Mouse (Mus musculus): ENCODE results near the gene Rpl13. TPM values are rescaled to one million over a fixed set of nuclear protein-coding genes. Genes with fewer than 3 reads are reported as not detected.

Gene Rpl13
- polyA plus RNA-seq, 1 experiment from 2014 or later, result 1,702 TPM

GRCm38 (mm10) chr8:123134149-123134713, 32.1 kb downstream of the Rpl13 start:
- no peak for ATAC-seq (ENCODE audit: low FRiP score, low TSS enrichment)

DNA sequence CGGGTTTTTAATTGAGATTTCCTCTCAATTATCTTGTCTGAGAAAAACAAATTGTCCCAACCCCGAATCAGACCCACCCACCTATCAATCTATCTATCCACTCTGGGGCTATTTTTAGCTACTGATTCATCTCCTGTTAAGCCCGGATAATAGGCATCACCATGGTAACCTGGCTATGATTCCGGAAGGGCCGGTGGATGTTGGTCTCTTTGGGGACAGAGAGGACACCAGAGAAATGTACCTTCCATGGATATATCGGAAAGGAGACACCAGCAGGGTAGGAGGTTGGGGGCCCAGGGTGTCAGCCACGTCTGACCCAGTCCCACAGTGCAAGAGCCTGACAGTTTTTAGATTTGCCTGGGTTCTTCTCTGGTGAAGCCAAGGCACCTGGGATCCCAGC, 33.3 kb downstream of the Rpl13 start:
- no peak overlapping the region for H3K4me3 ChIP-seq (ENCODE audit: low read length)
- WGBS, result 36% methylated on average over 7 of the region's 7 CpGs
- no peaks in the 10 kb centered on the region for H3K27me3 ChIP-seq (ENCODE audit: control insufficient read depth, insufficient read depth, low read length)
- peaks cover 4% of the 10 kb centered on the region; the same call in 1 of the 2 replicates for H3K9me3 ChIP-seq (ENCODE audit: control insufficient read depth, low read length)
- H3K9ac ChIP-seq (ENCODE audit: low read depth, low read length), result no peak overlapping the region
- peaks cover 15% of the 10 kb centered on the region for H3K4me1 ChIP-seq (ENCODE audit: control insufficient read depth, insufficient read depth, low read length)
- no peak for ATAC-seq (ENCODE audit: low FRiP score, low TSS enrichment)
- no peak overlapping the region for H3K4me2 ChIP-seq (replicated peaks; ENCODE audit: low read depth, low read length)
- H3K27ac ChIP-seq (ENCODE audit: low read depth, low read length), result 0 out of 2 replicates have a peak overlapping the region, but pooled peaks have one; percentile 24
- no peaks in the 10 kb centered on the region for H3K36me3 ChIP-seq (ENCODE audit: control insufficient read depth, insufficient read depth, low read length)

More at GRCm38 (mm10) chr8:123134149-123134713, 32.1 kb downstream of the Rpl13 start:
- 91% methylated on average over 11 of the region's 11 CpGs for WGBS
- H3K27ac ChIP-seq (ENCODE audit: low read depth, low read length), result no peak overlapping the region
- H3K9ac ChIP-seq (ENCODE audit: low read depth, low read length), result no peak overlapping the region
- H3K9me3 ChIP-seq (ENCODE audit: control insufficient read depth, low read length), result peaks cover 4% of the 10 kb centered on the region; the same call in 1 of the 2 replicates
- H3K4me1 ChIP-seq (ENCODE audit: control insufficient read depth, insufficient read depth, low read length), result peaks cover 15% of the 10 kb centered on the region
- H3K36me3 ChIP-seq (ENCODE audit: control insufficient read depth, insufficient read depth, low read length), result no peaks in the 10 kb centered on the region
- no peaks in the 10 kb centered on the region for H3K27me3 ChIP-seq (ENCODE audit: control insufficient read depth, insufficient read depth, low read length)
- no peak overlapping the region for H3K4me3 ChIP-seq (ENCODE audit: low read length)
- no peak overlapping the region for H3K4me2 ChIP-seq (replicated peaks; ENCODE audit: low read depth, low read length)

DNA sequence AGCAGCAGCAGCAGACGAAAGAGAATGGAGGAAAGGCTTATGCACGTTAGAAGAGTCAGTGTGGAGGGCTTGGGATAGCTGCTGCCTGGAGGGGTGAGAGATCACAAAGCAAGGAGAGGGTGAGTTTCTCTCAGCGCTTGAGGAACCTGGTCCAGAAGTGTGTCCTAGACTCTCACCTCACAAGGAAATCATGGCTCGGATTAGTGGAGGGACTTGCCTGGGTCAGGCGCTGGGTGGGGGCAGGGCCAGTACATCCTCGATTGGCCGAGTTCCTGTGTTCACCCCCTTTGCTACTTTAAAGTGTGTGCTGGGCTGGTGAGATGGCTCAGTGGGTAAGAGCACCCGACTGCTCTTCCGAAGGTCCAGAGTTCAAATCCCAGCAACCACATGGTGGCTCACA, 33.7 kb downstream of the Rpl13 start:
- Histone ChIP-seq H3K9me3 (ENCODE audit: control insufficient read depth, low read length) (peaks cover 4% of the 10 kb centered on the region; the same call in 1 of the 2 replicates), H3K27me3 (ENCODE audit: control insufficient read depth, insufficient read depth, low read length) (no peaks in the 10 kb centered on the region), H3K27ac (ENCODE audit: low read depth, low read length) (0 out of 2 replicates have a peak overlapping the region, but pooled peaks have one; percentile 24), H3K4me1 (ENCODE audit: control insufficient read depth, insufficient read depth, low read length) (peaks cover 15% of the 10 kb centered on the region), H3K4me2 (replicated peaks; ENCODE audit: low read depth, low read length) (no peak overlapping the region), H3K4me3 (ENCODE audit: low read length) (no peak overlapping the region), H3K36me3 (ENCODE audit: control insufficient read depth, insufficient read depth, low read length) (no peaks in the 10 kb centered on the region), H3K9ac (ENCODE audit: low read depth, low read length) (no peak overlapping the region)
- ATAC-seq (ENCODE audit: low FRiP score, low TSS enrichment), result no peak
- 58% methylated on average over 9 of the region's 9 CpGs for WGBS

GRCm38 (mm10) chr8:123136287-123136686, 34.1 kb downstream of the Rpl13 start:
- no peak overlapping the region for H3K4me2 ChIP-seq (replicated peaks; ENCODE audit: low read depth, low read length)
- peaks cover 15% of the 10 kb centered on the region for H3K4me1 ChIP-seq (ENCODE audit: control insufficient read depth, insufficient read depth, low read length)
- no peak overlapping the region for H3K9ac ChIP-seq (ENCODE audit: low read depth, low read length)
- H3K9me3 ChIP-seq (ENCODE audit: control insufficient read depth, low read length), result peaks cover 4% of the 10 kb centered on the region; the same call in 1 of the 2 replicates
- no peaks in the 10 kb centered on the region for H3K27me3 ChIP-seq (ENCODE audit: control insufficient read depth, insufficient read depth, low read length)
- ATAC-seq (ENCODE audit: low FRiP score, low TSS enrichment), result no peak
- no peaks in the 10 kb centered on the region for H3K36me3 ChIP-seq (ENCODE audit: control insufficient read depth, insufficient read depth, low read length)
- no peak overlapping the region for H3K27ac ChIP-seq (ENCODE audit: low read depth, low read length)
- 84% methylated on average over 9 of the region's 9 CpGs for WGBS
- H3K4me3 ChIP-seq (ENCODE audit: low read length), result no peak overlapping the region

- WGBS, result 5% methylated on average over 2 of the region's 2 CpGs
- Histone ChIP-seq H3K4me2 (replicated peaks; ENCODE audit: low read depth, low read length) (no peak overlapping the region), H3K4me3 (ENCODE audit: low read length) (no peak overlapping the region), H3K27me3 (ENCODE audit: control insufficient read depth, insufficient read depth, low read length) (no peaks in the 10 kb centered on the region), H3K36me3 (ENCODE audit: control insufficient read depth, insufficient read depth, low read length) (no peaks in the 10 kb centered on the region), H3K4me1 (ENCODE audit: control insufficient read depth, insufficient read depth, low read length) (peaks cover 19% of the 10 kb centered on the region), H3K9ac (ENCODE audit: low read depth, low read length) (peak overlapping the region; percentile 2; the same call in 1 of the 2 replicates), H3K9me3 (ENCODE audit: control insufficient read depth, low read length) (peaks cover 4% of the 10 kb centered on the region; the same call in 1 of the 2 replicates), H3K27ac (ENCODE audit: low read depth, low read length) (peak overlapping the region; percentile 81)
- peak; percentile 92 for ATAC-seq (ENCODE audit: low FRiP score, low TSS enrichment)
Measured at GRCm38 (mm10) chr8:123137645-123138077, 35.5 kb downstream of the Rpl13 start.

- ATAC-seq (ENCODE audit: low FRiP score, low TSS enrichment), result no peak
- Histone ChIP-seq H3K9me3 (ENCODE audit: control insufficient read depth, low read length) (no peaks in the 10 kb centered on the region), H3K36me3 (ENCODE audit: control insufficient read depth, insufficient read depth, low read length) (no peaks in the 10 kb centered on the region), H3K9ac (ENCODE audit: low read depth, low read length) (no peak overlapping the region), H3K4me2 (replicated peaks; ENCODE audit: low read depth, low read length) (no peak overlapping the region), H3K4me1 (ENCODE audit: control insufficient read depth, insufficient read depth, low read length) (peaks cover 19% of the 10 kb centered on the region), H3K27ac (ENCODE audit: low read depth, low read length) (no peak overlapping the region), H3K4me3 (ENCODE audit: low read length) (no peak overlapping the region), H3K27me3 (ENCODE audit: control insufficient read depth, insufficient read depth, low read length) (no peaks in the 10 kb centered on the region)
- WGBS, result 42% methylated on average over 4 of the region's 4 CpGs
Measured at GRCm38 (mm10) chr8:123138741-123139140, 36.6 kb downstream of the Rpl13 start.

- Histone ChIP-seq H3K4me2 (replicated peaks; ENCODE audit: low read depth, low read length) (no peak overlapping the region), H3K9ac (ENCODE audit: low read depth, low read length) (no peak overlapping the region), H3K36me3 (ENCODE audit: control insufficient read depth, insufficient read depth, low read length) (no peaks in the 10 kb centered on the region), H3K9me3 (ENCODE audit: control insufficient read depth, low read length) (no peaks in the 10 kb centered on the region), H3K27ac (ENCODE audit: low read depth, low read length) (peak overlapping the region; percentile 55; the same call in 1 of the 2 replicates), H3K27me3 (ENCODE audit: control insufficient read depth, insufficient read depth, low read length) (no peaks in the 10 kb centered on the region), H3K4me1 (ENCODE audit: control insufficient read depth, insufficient read depth, low read length) (peaks cover 19% of the 10 kb centered on the region), H3K4me3 (ENCODE audit: low read length) (no peak overlapping the region)
- 79% methylated on average over 14 of the region's 14 CpGs for WGBS
- no peak for ATAC-seq (ENCODE audit: low FRiP score, low TSS enrichment)
Measured at GRCm38 (mm10) chr8:123141741-123142462, 39.8 kb downstream of the Rpl13 start.

- ATAC-seq (ENCODE audit: low FRiP score, low TSS enrichment), result no peak
- no peaks in the 10 kb centered on the region for H3K27me3 ChIP-seq (ENCODE audit: control insufficient read depth, insufficient read depth, low read length)
- no peaks in the 10 kb centered on the region for H3K36me3 ChIP-seq (ENCODE audit: control insufficient read depth, insufficient read depth, low read length)
- 61% methylated on average over 6 of the region's 6 CpGs for WGBS
- H3K4me2 ChIP-seq (replicated peaks; ENCODE audit: low read depth, low read length), result no peak overlapping the region
- H3K9me3 ChIP-seq (ENCODE audit: control insufficient read depth, low read length), result no peaks in the 10 kb centered on the region
- no peak overlapping the region for H3K27ac ChIP-seq (ENCODE audit: low read depth, low read length)
- 0 out of 2 replicates have a peak, but pooled peaks cover 5% of the 10 kb centered on the region for H3K4me1 ChIP-seq (ENCODE audit: control insufficient read depth, insufficient read depth, low read length)
- no peak overlapping the region for H3K9ac ChIP-seq (ENCODE audit: low read depth, low read length)
- H3K4me3 ChIP-seq (ENCODE audit: low read length), result no peak overlapping the region
Measured at GRCm38 (mm10) chr8:123145279-123145678, 43.1 kb downstream of the Rpl13 start.

- 79% methylated on average over 7 of the region's 7 CpGs for WGBS
- H3K27ac ChIP-seq (ENCODE audit: low read depth, low read length), result 0 out of 2 replicates have a peak overlapping the region, but pooled peaks have one; percentile 11
Measured at GRCm38 (mm10) chr8:123146390-123146789, 44.2 kb downstream of the Rpl13 start.

More at GRCm38 (mm10) chr8:123146390-123146789, 44.2 kb downstream of the Rpl13 start:
- H3K4me3 ChIP-seq (ENCODE audit: low read length), result no peak overlapping the region
- no peak for ATAC-seq (ENCODE audit: low FRiP score, low TSS enrichment)
- H3K4me1 ChIP-seq (ENCODE audit: control insufficient read depth, insufficient read depth, low read length), result 0 out of 2 replicates have a peak, but pooled peaks cover 5% of the 10 kb centered on the region
- H3K4me2 ChIP-seq (replicated peaks; ENCODE audit: low read depth, low read length), result no peak overlapping the region
- H3K9ac ChIP-seq (ENCODE audit: low read depth, low read length), result no peak overlapping the region
- H3K36me3 ChIP-seq (ENCODE audit: control insufficient read depth, insufficient read depth, low read length), result no peaks in the 10 kb centered on the region
- no peaks in the 10 kb centered on the region for H3K27me3 ChIP-seq (ENCODE audit: control insufficient read depth, insufficient read depth, low read length)
- H3K9me3 ChIP-seq (ENCODE audit: control insufficient read depth, low read length), result no peaks in the 10 kb centered on the region
